Mouse (Mus musculus): ENCODE data around the gene Hax1. TPM values are rescaled to one million over a fixed set of nuclear protein-coding genes. Genes with fewer than 3 reads are reported as not detected.

Gene Hax1
- total RNA-seq, 2 experiments from 2014 or later = 79.4 to 87.6 TPM

- DNase-seq (ENCODE audit: low spot score in 2 of 2) = peak; percentile 63 to 70
- intact Hi-C loops (cut with DNase I) = loop anchor here (5.0 kb wide), 3 partner anchors 34 to 114 kb away; partner anchors contain the start of genes 4933434E20Rik, Hax1 and Ubap2l
These were observed 35.3 kb downstream of the Hax1 start, which contains the start of gene Atp8b2 for GRCm38 (mm10) chr3:89963221-89963763. TSS of gene Atp8b2 (minus strand) at chr3:89963508.

GRCm38 (mm10) chr3:89962751-89963220 lies 35.8 kb downstream of the Hax1 start:
- intact Hi-C loops (cut with DNase I) = loop anchor here (5.0 kb wide), 3 partner anchors 35 to 115 kb away; partner anchors contain the start of genes 4933434E20Rik, Hax1 and Ubap2l
- peak; percentile 42 to 52 for DNase-seq (ENCODE audit: low spot score in 2 of 2)

- intact Hi-C loops (cut with DNase I) = loop anchor here (5.0 kb wide), 3 partner anchors 35 to 115 kb away; partner anchors contain the start of genes 4933434E20Rik, Hax1 and Ubap2l
- DNase-seq (ENCODE audit: low spot score in 2 of 2) = no peak
These were observed 36.4 kb downstream of the Hax1 start for GRCm38 (mm10) chr3:89962059-89962750.

- DNase-seq (ENCODE audit: low spot score in 2 of 2) = no peak
- intact Hi-C loops (cut with DNase I) = loop anchor here (5.0 kb wide), 3 partner anchors 36 to 116 kb away; partner anchors contain the start of genes 4933434E20Rik, Hax1 and Ubap2l
These were observed 37.1 kb downstream of the Hax1 start for GRCm38 (mm10) chr3:89961436-89961835.

- intact Hi-C loops (cut with DNase I) = loop anchor here (5.0 kb wide), 3 partner anchors 37 to 117 kb away; partner anchors contain the start of genes 4933434E20Rik, Hax1 and Ubap2l
- peak; percentile 94 to 97 for DNase-seq (ENCODE audit: low spot score in 2 of 2)
These were observed 38.1 kb downstream of the Hax1 start for GRCm38 (mm10) chr3:89960469-89960868.

- intact Hi-C loops (cut with DNase I) = no loop called here
- DNase-seq (ENCODE audit: low spot score in 2 of 2) = peak; percentile 59 to 62
These were observed 39.1 kb downstream of the Hax1 start for GRCm38 (mm10) chr3:89959435-89959834.

- intact Hi-C loops (cut with DNase I) = no loop called here
- no peak for DNase-seq (ENCODE audit: low spot score in 2 of 2)
These were observed 40.7 kb downstream of the Hax1 start for GRCm38 (mm10) chr3:89957880-89958279.

- intact Hi-C loops (cut with DNase I) = no loop called here
These were observed 42.2 kb downstream of the Hax1 start for GRCm38 (mm10) chr3:89956177-89956971.

GRCm38 (mm10) chr3:89953420-89953819 lies 45.2 kb downstream of the Hax1 start:
- peak; percentile 59 to 76 for DNase-seq (ENCODE audit: low spot score in 2 of 2)

More at GRCm38 (mm10) chr3:89956177-89956971, 42.2 kb downstream of the Hax1 start:
- no peak for DNase-seq (ENCODE audit: low spot score in 2 of 2)

GRCm38 (mm10) chr3:89948655-89949054 lies 49.9 kb downstream of the Hax1 start:
- intact Hi-C loops (cut with DNase I) = no loop called here
- peak; percentile 75 to 79 for DNase-seq (ENCODE audit: low spot score in 2 of 2)

More at GRCm38 (mm10) chr3:89953420-89953819, 45.2 kb downstream of the Hax1 start:
- intact Hi-C loops (cut with DNase I) = no loop called here

- no peak for DNase-seq (ENCODE audit: low spot score in 2 of 2)
- intact Hi-C loops (cut with DNase I) = no loop called here
These were observed 50.6 kb downstream of the Hax1 start for GRCm38 (mm10) chr3:89948021-89948420.

Small RNA genes within 50 kb of the gene (microRNA-seq; reads per million reads assigned to microRNA genes)
- gene Mir7669 = 1.3 reads per million

Other genes starting within 250 kb of the Hax1 start
- 10 to 100 TPM; 27.5 to 29.1 TPM for gene Chrnb2, start 234.1 kb downstream of the Hax1 start, total RNA-seq (2021)
- gene Ube2q1, start 225.2 kb downstream of the Hax1 start, total RNA-seq (2021) = 10 to 100 TPM; 83.9 to 91.6 TPM
- gene She, start 167.4 kb downstream of the Hax1 start, total RNA-seq (2021) = 1 to 10 TPM; 2.9 to 4.0 TPM
- 1 to 10 TPM; 3.7 to 4.8 TPM for gene Il6ra, start 85.6 kb downstream of the Hax1 start, total RNA-seq (2021)
- 100 to 1,000 TPM; 108 to 115 TPM for gene Atp8b2, start 35.3 kb downstream of the Hax1 start, total RNA-seq (2021)
- gene 4933434E20Rik, start 52.9 kb upstream of the Hax1 start, total RNA-seq (2021) = 10 to 100 TPM; 91.4 to 93.6 TPM
- gene Ubap2l, start 53.8 kb upstream of the Hax1 start, total RNA-seq (2021) = 100 to 1,000 TPM; 165 to 202 TPM
- 100 to 1,000 TPM; 178 to 184 TPM for gene Tpm3, start 73.9 kb upstream of the Hax1 start, total RNA-seq (2021)
- under 1 TPM; 0.32 to 0.43 TPM for gene Nup210l, start 105.4 kb upstream of the Hax1 start, total RNA-seq (2021)
- gene Rps27, start 214.9 kb upstream of the Hax1 start, total RNA-seq (2021) = 100 to 1,000 TPM; 834 to 845 TPM
- gene Rab13, start 214.9 kb upstream of the Hax1 start, total RNA-seq (2021) = 1 to 10 TPM; 5.7 to 6.5 TPM
- gene Jtb, start 232.8 kb upstream of the Hax1 start, total RNA-seq (2021) = 10 to 100 TPM; 45.0 to 45.3 TPM
- not detected for gene Creb3l4, start 244.7 kb upstream of the Hax1 start, total RNA-seq (2021)
- 10 to 100 TPM; 45.8 to 51.9 TPM for gene Slc39a1, start 249.4 kb upstream of the Hax1 start, total RNA-seq (2021)